Mouse (Mus musculus): ENCODE data around the gene Mamstr.
A peak's percentile ranks its signal among the peaks of the same experiment; 100 is the strongest.
"Not testable (repeated sequence)": the region's sequence is repeated elsewhere in the genome, so short reads cannot be mapped to it uniquely, and the experiment has no call there.

Gene Mamstr

GRCm38 (mm10) chr7:45654424-45655047 is 14.8 kb downstream of the Mamstr start:
- no peak for DNase-seq

DNA sequence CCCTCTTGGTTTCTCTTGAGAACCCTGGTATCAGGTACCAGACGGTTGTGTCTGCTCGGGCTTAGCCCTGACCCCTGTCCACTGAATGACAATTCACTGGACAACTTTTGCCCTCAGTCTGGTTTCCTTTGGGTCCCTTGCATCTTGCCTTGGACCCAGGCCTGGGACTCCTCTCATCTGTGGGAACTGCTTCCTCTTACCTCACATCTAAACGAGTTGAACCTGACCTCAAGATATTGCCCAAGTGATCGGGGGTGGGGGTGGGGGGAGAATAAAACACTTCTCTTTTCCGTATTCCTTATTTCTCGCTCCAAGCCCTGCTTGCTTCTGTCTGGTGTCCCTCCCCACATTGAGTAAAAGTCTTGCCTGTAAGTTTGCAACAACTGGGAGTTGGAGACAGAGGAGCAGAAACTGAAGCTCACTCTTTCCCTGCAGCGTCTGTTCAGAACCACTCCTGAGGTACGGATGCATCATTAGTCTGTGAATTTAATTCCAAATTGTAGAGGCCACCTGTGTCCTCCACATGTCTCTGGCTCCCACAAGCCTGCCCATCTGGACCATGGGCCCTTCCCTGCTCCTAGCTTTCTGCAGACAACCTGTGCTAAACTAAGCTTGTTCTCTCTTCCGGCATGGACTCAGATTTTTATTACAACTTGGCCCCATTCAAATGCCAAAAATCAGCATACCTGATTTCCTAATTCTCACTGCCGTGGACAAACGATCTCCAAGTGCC is 21.1 kb downstream of the Mamstr start:
- no peak for DNase-seq

- not testable (repeated sequence) for DNase-seq
Measured at GRCm38 (mm10) chr7:45661702-45662101, 21.9 kb downstream of the Mamstr start.

DNA sequence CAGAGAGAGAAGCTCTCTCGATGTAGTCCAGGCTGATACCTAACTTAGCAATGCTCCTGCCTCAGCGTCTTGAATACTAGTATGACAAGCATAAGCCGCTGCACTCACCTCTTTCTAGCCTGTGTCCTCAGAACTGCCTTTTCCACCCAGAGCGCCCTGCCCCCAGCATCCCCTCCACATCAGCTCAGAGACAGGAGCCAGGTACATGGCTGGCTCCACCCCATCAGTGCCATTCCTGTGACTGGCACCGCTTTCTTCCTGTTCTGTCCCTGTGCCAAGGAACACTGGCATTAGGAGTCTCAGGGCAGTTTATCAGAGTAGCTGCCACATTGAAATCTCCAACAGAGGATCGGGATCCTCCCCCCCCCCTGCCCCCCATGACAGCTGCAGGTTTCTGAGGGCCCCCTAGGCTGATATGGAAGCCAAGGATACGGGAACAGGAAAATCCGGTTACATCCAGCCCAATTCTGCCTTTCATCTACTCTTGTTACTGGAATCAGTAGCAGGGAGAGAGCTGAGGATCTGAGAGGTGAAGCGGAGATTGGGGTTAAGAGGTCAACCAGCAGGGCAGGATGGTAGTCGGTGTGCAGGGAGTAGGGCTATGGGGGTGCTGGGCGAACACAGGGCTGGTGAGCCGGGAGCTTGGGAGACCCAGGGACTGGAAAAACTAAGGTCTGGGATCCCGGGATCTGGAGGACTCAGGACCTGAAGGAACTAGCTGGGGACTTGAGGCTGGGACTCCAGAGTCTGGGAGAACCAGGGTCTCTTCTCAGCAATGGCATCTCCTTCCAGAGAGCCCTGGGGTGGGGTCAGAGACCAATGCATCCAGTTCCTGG is 25.7 kb downstream of the Mamstr start:
- no peak for DNase-seq

DNA sequence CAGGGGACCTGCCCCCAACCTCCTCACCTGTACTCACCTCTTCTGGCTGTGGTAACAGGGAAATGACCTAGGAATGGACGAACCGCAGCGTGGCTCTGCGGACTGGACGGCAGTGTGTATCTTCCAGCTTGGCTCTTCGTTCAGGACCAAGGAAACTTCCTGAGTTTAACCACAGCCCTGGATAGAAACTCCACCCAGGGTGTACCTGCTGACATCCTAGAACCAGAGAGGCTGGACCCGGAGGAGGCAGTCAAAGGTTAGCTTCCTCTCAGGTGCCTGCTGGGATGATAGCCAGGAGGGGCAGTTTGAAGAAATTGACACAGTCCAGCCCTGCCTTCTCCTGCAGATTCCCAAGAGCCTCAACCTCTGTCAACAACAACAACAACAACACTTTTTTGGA is 26.4 kb downstream of the Mamstr start, which contains the start of gene Fut2:
Fut2 (minus strand) TSS at position 234 of the 400 bp plus-strand sequence.
- DNase-seq, result no peak

DNA sequence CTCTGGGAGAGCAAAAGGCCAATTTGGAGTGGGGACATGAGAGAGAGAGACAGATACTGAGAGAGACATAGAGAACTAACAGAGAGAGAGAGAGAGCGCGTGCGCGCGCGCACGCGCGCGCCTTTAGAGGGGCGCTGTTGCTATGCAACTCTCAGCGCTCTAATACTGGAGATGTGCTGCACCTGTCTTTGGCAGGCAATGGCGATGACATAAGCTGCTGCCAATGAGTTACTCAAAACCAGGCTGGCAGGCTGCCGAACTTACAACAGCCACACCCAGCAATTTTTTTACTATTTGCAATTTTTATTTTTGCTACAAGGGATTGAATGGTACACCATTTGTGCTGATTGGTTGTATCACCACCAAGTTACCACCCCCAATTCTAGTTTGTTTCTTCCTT is 28.0 kb downstream of the Mamstr start:
- DNase-seq, result no peak

DNA sequence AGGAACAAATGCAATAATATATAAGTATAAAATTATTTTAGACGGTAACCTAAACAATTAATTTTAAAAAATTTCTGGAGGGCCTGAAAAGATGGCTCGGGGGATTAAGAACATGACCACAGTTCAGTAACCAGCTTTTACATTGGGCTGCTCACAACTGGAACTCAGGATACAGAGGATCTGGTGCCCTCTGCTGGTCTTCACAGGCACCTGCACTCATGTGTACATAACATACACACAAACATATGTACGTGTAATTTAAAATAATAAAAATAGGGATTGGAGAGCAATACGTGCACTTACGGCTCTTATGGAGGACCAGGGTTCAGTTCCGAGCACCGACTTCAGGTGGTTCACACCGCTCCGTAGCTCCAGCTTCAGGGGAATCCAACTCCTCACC is 29.1 kb downstream of the Mamstr start:
- no peak for DNase-seq

DNA sequence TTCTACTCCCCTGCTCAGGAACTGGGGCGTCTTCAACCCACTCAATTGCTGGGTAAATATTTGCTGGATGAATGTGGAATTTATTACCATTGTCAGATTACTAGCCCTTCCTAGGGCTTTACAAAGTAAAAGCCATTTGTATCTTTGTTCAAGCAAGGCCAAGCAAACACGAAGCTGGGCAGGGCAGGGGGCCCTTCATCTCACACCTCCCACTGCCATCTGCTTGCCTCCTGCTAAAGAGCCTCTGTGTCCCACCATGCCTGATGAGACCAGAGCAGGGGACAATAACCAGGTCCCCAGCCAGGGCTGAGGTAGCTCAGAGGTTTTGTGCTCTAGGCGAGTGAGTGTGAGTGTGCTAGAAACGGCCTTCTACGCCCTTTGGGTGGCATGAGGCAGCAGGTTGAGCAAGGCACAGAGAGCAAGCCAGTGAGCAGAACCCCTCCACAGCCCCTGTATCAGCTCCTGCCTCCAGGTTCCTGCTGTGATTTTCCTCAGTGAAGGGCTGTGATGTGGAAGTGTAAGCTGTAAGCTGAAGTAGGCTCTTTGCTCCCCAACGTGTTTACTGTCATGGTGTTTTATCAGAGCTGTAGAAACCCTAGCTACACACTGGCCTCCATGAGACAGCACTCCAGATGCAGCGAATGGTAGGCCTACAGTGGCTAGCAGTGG is 38.0 kb downstream of the Mamstr start:
- no peak for DNase-seq

DNA sequence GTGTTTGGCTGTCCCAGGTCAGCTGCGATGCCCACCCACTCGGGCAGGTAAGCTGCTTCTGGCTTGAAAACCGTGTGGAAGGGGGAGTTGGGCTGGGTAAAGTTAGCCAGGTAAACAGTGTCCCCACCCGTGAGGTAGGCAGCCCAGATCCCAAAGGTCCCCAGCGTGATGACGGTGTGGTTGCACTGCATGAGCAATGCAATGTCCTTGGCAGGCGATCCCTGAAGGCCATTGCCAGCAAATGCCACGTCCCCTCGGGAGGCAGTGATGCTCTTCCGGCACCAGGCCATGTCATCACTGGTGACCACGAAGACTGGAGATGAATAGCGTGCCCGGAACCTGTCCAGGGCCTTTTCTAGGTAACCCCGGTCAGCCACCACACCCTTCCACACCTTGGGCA is 38.7 kb downstream of the Mamstr start:
- no peak for DNase-seq

DNA sequence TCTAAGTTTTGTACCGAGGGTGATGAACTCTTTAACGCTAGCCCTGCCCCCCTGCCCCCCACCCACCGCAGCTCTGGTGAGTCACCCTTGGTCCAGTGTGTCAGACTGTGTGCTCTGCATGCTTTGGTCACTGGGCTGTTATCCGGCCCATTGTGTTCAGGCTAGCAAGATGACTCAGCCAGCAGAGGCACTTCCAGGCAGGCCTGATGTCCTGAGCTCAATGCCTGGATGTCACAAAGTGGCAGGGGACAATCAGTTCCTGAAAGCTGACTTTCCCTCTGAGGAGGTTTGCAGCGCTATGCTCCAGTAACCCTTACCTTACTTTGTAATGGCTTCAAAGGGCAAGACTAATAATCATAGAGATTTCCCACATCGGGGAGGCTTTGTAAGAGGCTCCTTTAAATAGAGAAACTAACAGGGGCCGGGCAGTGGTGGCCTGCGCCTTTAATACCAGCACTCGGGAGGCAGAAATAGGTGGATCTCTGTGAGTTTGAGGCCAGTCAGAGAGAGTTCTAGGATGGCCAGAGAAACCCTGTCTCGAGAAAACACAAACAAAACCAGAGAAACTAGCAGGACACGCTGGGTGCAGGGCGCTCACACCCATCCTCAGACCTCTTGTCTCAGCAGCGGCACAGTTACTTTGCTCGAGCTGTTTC is 40.3 kb downstream of the Mamstr start:
- peak; percentile 35 to 74 for DNase-seq

DNA sequence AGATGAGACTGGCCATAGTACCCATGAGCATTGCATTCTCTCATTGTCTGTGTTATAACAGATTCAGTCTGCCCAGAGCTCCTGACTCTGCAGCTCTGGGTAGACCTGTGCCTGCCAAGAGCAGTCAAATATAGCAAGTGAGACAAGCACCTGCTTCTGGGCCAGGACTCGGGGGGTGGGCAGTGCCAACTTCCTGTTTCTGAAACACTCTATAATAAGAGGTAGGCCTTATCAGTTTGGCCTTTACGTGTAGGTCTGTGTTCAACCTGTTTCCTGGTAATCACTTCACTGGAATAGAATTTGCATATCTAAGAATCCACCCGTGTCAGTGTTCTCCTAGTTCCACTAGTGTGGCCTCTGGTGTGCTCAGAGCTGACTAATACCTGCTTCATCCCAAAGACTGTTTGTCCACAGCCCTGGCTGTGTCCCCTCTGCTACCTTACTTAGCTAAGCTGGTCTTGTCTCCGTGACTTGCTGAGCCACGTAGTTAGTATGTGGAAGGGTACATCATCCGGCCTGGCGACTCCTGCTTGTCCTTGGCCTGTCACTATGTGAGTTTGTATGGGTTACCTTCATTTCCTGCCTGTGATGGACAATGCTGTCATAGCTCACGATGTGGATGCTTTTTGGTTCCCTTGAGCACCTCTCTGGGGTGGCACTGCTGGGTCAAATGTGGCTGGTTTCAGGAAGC is 41.4 kb downstream of the Mamstr start:
- no peak for DNase-seq

DNA sequence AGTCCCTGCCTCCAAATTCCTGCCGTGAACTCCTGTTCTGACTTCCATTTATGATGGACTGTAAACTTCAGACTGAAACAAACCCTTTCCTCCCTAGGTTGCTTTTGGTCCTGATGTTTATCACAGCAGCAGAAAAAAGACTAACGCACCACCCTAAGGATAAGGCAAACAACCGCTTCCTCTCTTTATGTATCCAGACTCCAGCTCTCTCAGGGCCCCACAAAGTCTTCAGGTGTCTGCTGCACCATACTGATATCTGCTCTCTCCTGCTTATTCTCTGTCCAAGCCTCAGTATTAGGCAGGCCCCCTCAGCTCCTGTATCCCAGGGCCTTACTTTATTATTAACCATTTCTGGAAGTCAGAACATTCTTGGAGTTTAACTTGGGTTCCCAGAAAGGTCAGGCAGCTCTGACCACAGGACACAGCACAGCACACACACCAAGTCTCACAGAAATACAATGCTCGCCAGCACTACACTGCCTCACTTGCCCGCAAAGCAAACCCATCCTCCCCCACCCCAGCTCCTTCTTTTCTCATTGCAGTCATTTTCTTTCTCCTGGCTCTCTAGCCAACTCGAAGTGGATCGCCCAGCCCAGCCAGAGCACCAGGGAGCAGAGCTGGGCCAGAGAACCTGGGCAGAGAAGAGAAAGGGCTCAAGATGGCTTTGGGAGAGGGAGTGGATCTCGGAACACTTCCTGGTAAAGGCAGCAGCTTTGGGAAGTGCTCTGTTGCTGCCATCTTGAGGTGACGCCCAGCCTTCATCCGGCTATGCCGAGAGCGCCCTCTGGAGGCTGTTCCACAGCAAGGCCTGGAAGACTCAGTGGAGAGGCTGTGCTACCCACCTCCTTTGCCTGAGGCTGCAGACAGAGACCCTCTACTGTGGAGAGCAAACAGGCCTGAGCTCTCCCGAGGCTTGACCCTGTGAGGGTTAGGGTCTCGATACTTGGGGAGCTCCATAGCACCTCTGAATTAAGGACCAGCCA is 42.7 kb downstream of the Mamstr start:
- DNase-seq, result peak; percentile 91 to 93

GRCm38 (mm10) chr7:45683396-45684050 is 43.7 kb downstream of the Mamstr start, which contains the start of gene Ntn5:
Gene Ntn5 (plus strand): TSS chr7:45684022.
- DNase-seq, result no peak

GRCm38 (mm10) chr7:45685811-45686210 is 46.0 kb downstream of the Mamstr start:
- DNase-seq, result no peak

- peak in 1 of 2 experiments; percentile 33 for DNase-seq
Measured at GRCm38 (mm10) chr7:45686841-45687240, 47.1 kb downstream of the Mamstr start.

GRCm38 (mm10) chr7:45689099-45689498 is 49.3 kb downstream of the Mamstr start:
- no peak for DNase-seq

GRCm38 (mm10) chr7:45689800-45690199 is 50.0 kb downstream of the Mamstr start:
- no peak for DNase-seq

- no peak for DNase-seq
Measured at GRCm38 (mm10) chr7:45692364-45692763, 52.6 kb downstream of the Mamstr start.

GRCm38 (mm10) chr7:45693921-45694591 is 54.3 kb downstream of the Mamstr start, which contains the start of gene Sec1:
Gene Sec1 (minus strand): TSS chr7:45694402.
- DNase-seq, result no peak

All from kidney, postnatal 25 days (tissue).